Mouse (Mus musculus): Measurements from ENCODE around the gene Gm45785.

The Gm45785 gene

DNA sequence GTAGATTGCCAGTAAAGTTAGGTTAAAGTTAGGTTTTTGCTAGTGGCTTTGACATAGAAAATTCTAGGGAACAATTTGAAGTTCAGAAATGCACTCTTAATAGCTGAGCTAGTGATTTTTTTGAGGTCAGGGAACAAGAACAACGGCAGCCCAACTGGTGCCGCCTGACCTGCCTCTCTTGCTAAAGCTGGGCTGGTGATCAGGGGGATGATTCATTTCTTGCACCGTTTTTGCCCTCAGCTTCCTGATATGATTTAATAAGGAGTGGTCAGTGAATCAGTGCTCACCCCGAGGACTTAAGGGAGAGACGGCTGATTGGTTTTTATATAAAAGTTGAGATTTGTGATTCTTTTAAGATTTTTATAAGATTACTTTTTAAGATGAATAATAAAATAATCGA lies 24.7 kb downstream of the Gm45785 start:
- no peak for DNase-seq (ENCODE audit: extremely low read depth, low read depth)

GRCm38 (mm10) chr7:140828171-140828881 lies 27.8 kb downstream of the Gm45785 start:
- no peak for DNase-seq (ENCODE audit: extremely low read depth, low read depth)

- no peak for DNase-seq (ENCODE audit: extremely low read depth, low read depth)
These were observed 33.4 kb downstream of the Gm45785 start for GRCm38 (mm10) chr7:140822731-140823130.

DNA sequence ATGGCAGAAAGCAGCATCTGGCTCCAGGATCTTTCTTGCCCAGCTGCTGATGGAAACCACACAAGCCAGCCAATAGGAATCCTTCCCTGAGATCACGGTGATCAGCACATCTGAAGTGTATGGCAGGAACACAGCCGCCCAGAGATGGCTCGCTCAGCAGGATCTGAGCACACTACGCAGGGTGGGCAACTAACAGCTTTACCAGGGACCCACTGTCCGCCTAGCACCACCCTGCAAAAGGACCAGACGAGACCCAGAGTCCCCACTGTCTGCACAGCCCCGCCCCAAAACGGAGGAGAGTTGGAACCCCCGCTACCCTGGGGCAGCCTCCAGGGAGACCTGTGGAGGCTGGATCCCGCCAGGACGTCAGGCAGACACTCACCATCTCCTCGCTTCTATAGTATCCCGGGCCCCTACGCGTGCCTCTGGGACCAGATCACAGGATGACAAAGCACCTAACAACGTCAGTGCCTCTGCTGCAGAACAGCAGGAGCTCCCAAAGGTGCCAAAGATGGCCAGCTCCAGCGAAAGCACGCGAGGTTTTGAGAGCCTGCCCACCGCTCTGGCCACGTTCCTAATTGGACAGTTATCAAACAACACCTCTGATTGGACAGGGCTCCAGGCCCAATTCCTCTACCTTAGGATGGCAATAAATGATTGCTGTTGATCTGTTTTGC lies 34.3 kb downstream of the Gm45785 start, which contains the start of gene Zfp941:
Gene Zfp941 (minus strand): TSS at position 526 of the 677 bp plus-strand sequence.
- DNase-seq (ENCODE audit: extremely low read depth, low read depth), result no peak

- no peak for DNase-seq (ENCODE audit: extremely low read depth, low read depth)
These were observed 34.9 kb downstream of the Gm45785 start for GRCm38 (mm10) chr7:140821305-140821652.

DNA sequence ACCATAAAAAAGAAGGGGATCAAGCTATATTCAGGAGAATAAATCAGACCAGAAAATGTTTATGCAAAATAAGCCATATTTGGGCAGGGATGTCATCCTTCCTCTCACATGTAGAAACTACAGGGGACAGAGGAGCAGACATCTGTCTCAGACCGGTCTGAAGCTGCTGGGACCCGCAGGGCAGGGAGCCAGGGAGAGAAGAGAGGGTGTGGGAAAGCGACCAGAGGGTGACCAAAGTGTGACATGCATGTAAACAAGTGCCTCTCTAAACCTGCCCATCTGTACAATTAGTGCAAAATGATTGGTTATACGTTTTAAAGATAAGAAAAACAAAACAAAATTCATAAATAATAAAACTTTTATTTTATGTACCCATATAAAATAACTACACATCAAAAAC lies 36.0 kb downstream of the Gm45785 start:
- DNase-seq (ENCODE audit: extremely low read depth, low read depth), result no peak

GRCm38 (mm10) chr7:140812850-140813249 lies 43.3 kb downstream of the Gm45785 start:
- no peak for DNase-seq (ENCODE audit: extremely low read depth, low read depth)

DNA sequence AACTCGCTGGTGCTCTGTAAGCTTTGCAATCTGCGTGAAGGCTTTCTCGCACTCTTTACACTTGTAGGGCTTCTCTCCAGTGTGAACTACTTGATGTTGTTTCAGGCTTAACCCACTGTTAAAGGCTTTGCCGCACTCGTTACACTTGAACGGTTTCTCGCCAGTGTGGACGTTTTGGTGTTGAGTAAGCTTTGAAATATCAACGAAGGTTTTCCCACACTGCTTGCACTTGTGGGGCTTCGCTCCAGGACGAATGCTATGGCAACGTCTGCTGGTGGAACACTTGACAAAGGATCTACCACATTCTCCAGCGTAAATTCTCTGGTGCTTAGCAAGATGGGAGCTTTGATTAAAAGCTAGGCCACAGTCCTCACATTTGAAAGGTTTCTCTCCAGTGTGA lies 44.4 kb downstream of the Gm45785 start:
- DNase-seq (ENCODE audit: extremely low read depth, low read depth), result no peak

- peak; percentile 21 for DNase-seq (ENCODE audit: extremely low read depth, low read depth)
These were observed 45.6 kb downstream of the Gm45785 start for GRCm38 (mm10) chr7:140810496-140810895.

GRCm38 (mm10) chr7:140805704-140806103 lies 50.4 kb downstream of the Gm45785 start:
- DNase-seq (ENCODE audit: extremely low read depth, low read depth), result peak; percentile 26

DNA sequence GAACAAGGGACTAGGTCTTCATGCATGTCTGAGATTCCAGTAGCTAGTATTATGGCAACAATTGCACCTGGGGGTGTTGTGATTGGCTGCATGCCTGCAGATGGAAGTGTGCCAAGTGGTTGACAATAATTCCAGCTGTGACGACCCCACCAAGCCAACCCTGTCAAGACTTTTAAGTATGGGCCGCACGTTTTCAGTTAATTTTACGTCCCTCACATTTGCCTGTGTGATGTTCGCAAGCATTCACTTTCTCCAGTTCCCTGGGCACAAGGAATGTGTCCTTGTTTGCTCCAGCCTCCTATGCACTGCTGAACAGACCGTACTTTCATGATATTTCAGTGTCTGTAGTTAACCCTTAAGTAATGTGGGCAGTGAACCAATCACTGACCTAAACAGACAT lies 53.5 kb downstream of the Gm45785 start:
- no peak for DNase-seq (ENCODE audit: extremely low read depth, low read depth)

DNA sequence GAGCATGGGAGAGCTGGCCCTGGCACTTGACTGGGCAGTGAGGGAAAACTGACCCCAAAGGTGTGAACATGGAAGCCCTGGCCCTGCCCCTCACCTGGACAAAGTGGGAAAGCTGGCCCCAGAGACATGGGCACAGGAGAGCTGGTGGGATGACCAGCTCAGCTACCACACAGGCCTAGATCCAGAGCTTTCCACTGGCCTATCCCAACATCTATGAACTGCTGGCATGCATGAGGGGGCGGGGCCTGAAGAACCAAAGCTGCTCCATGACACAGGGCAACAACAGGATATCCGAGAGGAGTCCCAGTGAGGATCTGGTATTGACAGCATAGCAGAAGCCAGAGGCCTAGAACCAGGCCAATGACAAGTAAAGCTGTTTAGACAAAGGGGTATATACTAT lies 57.9 kb downstream of the Gm45785 start:
- DNase-seq (ENCODE audit: extremely low read depth, low read depth), result no peak

DNA sequence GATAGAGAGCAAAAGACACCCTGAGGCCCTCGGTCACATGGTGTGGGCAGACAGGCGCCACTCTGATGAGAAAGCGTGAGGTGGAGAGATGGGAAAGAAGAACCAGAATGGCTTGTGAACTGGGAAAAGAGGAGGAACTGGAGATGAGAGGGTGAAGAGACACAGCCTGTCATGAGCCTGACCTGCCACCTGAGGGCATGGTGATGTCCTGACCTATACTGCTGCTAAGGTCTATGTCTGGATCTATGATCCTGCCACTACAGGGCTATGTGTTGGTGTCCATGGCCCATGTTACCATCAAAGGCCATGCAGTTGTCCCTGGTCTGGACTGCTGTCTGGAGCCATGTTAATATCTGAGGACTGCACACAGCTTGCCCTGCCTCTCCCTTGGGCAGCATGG lies 58.5 kb downstream of the Gm45785 start:
- DNase-seq (ENCODE audit: extremely low read depth, low read depth), result no peak

- no peak for DNase-seq (ENCODE audit: extremely low read depth, low read depth)
These were observed 62.6 kb downstream of the Gm45785 start for GRCm38 (mm10) chr7:140793541-140793940.

- no peak for DNase-seq (ENCODE audit: extremely low read depth, low read depth)
These were observed 68.1 kb downstream of the Gm45785 start for GRCm38 (mm10) chr7:140788053-140788435.

DNA sequence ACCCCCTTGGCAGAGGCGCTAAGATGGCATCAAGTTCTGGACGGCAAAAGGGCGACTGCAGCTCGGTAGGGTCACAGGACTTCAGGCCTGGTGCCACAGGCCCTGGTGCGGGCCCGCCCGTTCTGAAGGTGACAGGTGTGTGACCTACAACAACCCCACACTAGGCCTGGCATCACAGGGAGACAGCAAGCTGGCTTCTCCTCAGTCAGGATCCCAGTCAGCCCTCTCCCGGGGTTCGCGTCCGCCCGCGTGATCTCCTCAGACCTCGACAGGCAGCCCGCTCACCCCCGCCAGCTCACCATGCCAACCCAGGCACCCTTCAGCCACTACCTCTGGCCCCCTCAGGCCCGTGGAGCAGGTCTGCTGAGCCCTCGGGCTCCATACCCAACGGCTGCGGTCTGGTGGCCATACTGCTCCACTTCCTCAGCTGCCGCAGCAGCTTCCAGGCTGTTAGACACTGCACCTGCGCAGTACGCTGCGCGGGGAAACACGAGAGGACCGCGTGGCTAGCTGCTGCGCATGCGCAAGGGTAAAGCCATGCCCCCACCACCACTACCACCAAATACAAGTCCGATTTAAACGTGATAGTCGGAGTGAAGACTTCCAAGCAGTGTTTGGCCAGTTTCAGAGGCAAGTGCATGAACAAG lies 68.6 kb downstream of the Gm45785 start, which contains the start of gene Syce1:
Gene Syce1 (minus strand): TSS at position 447 of the 647 bp plus-strand sequence.
- no peak for DNase-seq (ENCODE audit: extremely low read depth, low read depth)

DNA sequence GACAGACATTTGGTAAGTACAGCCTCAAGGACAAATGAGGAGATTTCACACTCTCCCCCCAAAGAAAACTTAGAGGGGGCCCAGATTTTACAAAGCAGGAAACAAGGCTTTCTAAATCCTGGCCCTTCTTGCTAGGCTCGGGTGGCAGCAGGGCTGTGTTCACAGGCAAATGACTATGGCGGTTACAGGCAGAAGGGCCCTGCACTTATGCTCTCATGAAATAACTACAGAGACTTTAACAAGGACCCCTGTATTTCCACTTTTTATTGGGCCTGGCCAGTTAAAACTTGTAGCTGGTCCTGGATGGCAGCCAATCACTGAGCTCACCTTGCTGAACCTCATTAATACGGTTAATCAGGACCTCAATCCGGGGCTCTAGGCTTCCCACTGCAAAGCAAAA lies 75.6 kb downstream of the Gm45785 start:
- DNase-seq (ENCODE audit: extremely low read depth, low read depth), result no peak
